Mouse (Mus musculus): ENCODE data around the gene Adh4. TPM values are rescaled to one million over a fixed set of nuclear protein-coding genes. Genes with fewer than 3 reads are reported as not detected.
A peak's percentile ranks its signal among the peaks of the same experiment; 100 is the strongest.

Adh4 gene
- polyA plus RNA-seq, 1 experiment from 2014 or later, result not detected

- no peak for ATAC-seq (replicated peaks; ENCODE audit: low FRiP score)
- H3K4me1 ChIP-seq (replicated peaks; ENCODE audit: control insufficient read depth, insufficient read depth, low read length), result no peaks in the 10 kb centered on the region
- H3K36me3 ChIP-seq (ENCODE audit: control insufficient read depth, insufficient read depth, low read length), result peaks cover 31% of the 10 kb centered on the region
- no peak overlapping the region for H3K4me2 ChIP-seq
- no peak overlapping the region for H3K27ac ChIP-seq (ENCODE audit: low read depth, low read length)
- H3K4me3 ChIP-seq (ENCODE audit: low read depth, low read length), result no peak overlapping the region
- 85% methylated on average over 3 of the region's 3 CpGs for WGBS
- DNase-seq (ENCODE audit: low spot score), result no peak
- H3K27me3 ChIP-seq (replicated peaks; ENCODE audit: control insufficient read depth, insufficient read depth, low read length), result no peaks in the 10 kb centered on the region
- no peak overlapping the region for H3K9ac ChIP-seq (ENCODE audit: low read depth, low read length)
- H3K9me3 ChIP-seq (ENCODE audit: control insufficient read depth, low read length), result no peaks in the 10 kb centered on the region
Measured at GRCm38 (mm10) chr3:138471066-138471465, 55.8 kb downstream of the Adh4 start.

DNA sequence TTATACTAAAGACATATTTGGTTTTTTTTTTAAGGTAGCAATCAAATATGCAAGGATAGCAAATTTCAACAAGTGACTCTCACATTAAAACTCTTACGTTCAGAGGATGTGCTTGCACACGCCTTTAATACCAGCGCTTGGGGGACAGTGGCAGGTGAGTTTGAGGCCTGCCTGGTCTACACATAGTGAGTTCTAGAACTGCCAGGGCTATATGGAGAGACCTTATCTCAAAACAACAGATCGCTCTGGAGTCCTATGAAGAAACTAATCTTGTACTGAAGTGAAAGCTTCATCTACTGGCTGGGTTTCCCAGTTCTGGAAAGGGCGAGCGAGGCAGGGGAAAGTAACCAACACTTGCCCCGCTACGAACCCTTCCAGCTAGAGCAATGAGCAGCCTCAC, 64.2 kb downstream of the Adh4 start:
- H3K36me3 ChIP-seq (ENCODE audit: control insufficient read depth, insufficient read depth, low read length), result peaks cover 17% of the 10 kb centered on the region
- DNase-seq (ENCODE audit: low spot score) (no peak), ATAC-seq (replicated peaks; ENCODE audit: low FRiP score) (peak; percentile 68)
- no peaks in the 10 kb centered on the region for H3K27me3 ChIP-seq (replicated peaks; ENCODE audit: control insufficient read depth, insufficient read depth, low read length)
- H3K4me2 ChIP-seq, result no peak overlapping the region
- H3K9me3 ChIP-seq (ENCODE audit: control insufficient read depth, low read length), result 0 out of 2 replicates have a peak, but pooled peaks cover under 1% of the 10 kb centered on the region
- no peak overlapping the region for H3K27ac ChIP-seq (ENCODE audit: low read depth, low read length)
- H3K4me1 ChIP-seq (replicated peaks; ENCODE audit: control insufficient read depth, insufficient read depth, low read length), result peaks cover 12% of the 10 kb centered on the region
- 81% methylated on average over 8 of the region's 8 CpGs for WGBS
- no peak overlapping the region for H3K9ac ChIP-seq (ENCODE audit: low read depth, low read length)
- H3K4me3 ChIP-seq (ENCODE audit: low read depth, low read length), result no peak overlapping the region

Other genes with a start within 250 kb of the Adh4 start
- not detected in 2 replicates for gene 4930579F01Rik, start 221.6 kb upstream of the Adh4 start, polyA plus RNA-seq (2014; fragmentation: Nextera tagmentation; extraction: Ambion mirVana)
- 0.12 and 0.13 TPM in 2 replicates for gene Adh7, start 197.7 kb upstream of the Adh4 start, polyA plus RNA-seq (2014; fragmentation: Nextera tagmentation; extraction: Ambion mirVana)
- gene Adh1, start 154.5 kb upstream of the Adh4 start, polyA plus RNA-seq (2014; fragmentation: Nextera tagmentation; extraction: Ambion mirVana), result 0.83 and 1.4 TPM in 2 replicates
- gene Adh6a, start 102.2 kb upstream of the Adh4 start, polyA plus RNA-seq (2014; fragmentation: Nextera tagmentation; extraction: Ambion mirVana), result not detected in 2 replicates
- 0.89 and 0.90 TPM in 2 replicates for gene Adh6b, start 73.7 kb upstream of the Adh4 start, polyA plus RNA-seq (2014; fragmentation: Nextera tagmentation; extraction: Ambion mirVana)
- 176 and 184 TPM in 2 replicates for gene Adh5, start 27.6 kb downstream of the Adh4 start, polyA plus RNA-seq (2014; fragmentation: Nextera tagmentation; extraction: Ambion mirVana)
- gene Metap1, start 74.0 kb downstream of the Adh4 start, polyA plus RNA-seq (2014; fragmentation: Nextera tagmentation; extraction: Ambion mirVana), result 51.8 and 54.1 TPM in 2 replicates
- gene Eif4e, start 110.7 kb downstream of the Adh4 start, polyA plus RNA-seq (2014; fragmentation: Nextera tagmentation; extraction: Ambion mirVana), result 442 and 454 TPM in 2 replicates